Mouse (Mus musculus): ENCODE measurements around the gene Kcnk15.

Gene Kcnk15

DNA sequence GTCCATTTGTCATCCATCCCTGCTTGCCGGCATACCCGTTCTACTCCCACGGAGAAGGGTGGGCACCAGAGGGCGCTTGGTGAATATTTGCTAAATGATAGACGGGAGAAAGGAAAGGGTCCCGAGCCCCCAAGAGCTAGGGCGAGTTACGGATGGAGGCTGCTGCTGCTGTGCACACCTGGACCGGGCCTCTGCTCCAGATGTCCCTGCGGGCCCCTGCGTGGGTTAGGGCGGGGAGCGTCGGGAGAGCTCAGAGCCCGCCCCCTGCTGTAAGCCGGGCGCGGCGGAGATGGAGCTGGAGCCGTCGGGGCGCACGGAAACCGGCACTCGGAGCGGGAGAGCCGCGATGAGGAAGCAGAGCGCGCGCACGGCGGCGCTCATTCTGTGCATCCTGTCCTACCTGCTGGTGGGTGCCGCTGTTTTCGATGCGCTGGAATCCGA is at the start of gene Kcnk15:
Gene Kcnk15, plus strand, starts transcription at position 191 of the 441 bp plus-strand sequence.
- peak in 1 of 2 experiments; percentile 14 for DNase-seq

- DNase-seq = no peak
These were observed 49.6 kb upstream of the Kcnk15 start for GRCm38 (mm10) chr2:163803838-163804237.

GRCm38 (mm10) chr2:163809166-163809565 is 44.3 kb upstream of the Kcnk15 start:
- no peak for DNase-seq

- no peak for DNase-seq
These were observed 43.7 kb upstream of the Kcnk15 start for GRCm38 (mm10) chr2:163809704-163810103.

- no peak for DNase-seq
These were observed 40.4 kb upstream of the Kcnk15 start for GRCm38 (mm10) chr2:163813077-163813476.

DNA sequence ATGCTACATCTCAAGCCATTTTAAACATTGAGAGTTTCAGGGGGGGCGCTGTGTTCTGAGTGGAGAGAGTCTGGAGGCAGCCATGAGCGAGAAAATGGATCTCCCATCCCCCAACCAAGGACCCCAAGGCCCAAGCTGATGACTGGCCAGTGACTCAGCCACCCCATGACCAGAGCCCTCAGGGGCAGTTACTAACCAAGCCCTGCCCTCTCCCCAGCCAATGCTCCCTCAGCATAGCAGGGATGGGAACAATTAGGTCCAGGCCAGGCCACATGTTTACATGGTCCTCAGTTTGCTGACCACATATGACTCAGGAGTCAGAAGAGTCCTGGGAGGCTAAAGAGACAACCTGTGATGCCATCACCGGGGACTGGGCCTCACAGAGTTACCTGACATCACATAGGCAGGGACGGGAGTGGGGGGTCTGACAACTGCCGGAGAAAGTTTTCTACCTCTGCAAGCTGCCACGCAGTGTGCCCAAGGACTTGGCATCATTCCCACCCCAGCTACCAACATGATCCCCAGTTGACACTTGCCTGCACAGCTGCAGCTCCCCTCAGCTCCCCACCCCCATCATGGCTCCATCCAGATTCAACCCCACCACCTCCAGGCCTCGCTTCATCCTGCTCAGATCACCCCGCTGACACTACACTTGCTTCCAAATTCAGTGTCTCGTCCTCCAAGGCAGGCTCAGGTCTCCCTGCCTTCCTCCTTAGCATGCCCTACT is 38.5 kb upstream of the Kcnk15 start:
- no peak for DNase-seq

- DNase-seq = peak; percentile 45 to 82
These were observed 32.8 kb upstream of the Kcnk15 start, which contains the start of gene Ccn5 for GRCm38 (mm10) chr2:163820607-163821006. Gene Ccn5, plus strand, starts transcription at chr2:163820861.

DNA sequence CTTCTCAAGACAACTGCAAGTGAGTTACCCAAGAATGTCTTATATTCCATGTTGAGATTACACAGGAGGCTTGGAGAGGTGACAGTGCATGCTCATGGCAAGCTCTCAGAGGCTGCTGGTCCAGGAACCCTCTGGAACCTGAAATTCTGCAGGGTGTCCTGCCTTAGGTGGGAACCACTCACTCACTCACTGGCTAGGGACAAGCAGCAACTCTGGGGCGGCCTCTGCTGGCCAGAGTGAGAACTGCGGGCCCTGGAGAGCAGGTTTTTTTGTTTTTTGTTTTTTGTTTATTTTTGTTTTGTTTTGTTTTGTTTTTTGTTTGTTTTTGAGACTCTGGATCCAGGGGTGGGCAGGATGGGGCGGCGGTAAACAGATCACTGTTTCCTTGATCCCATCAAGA is 30.2 kb upstream of the Kcnk15 start:
- peak; percentile 41 to 86 for DNase-seq

- peak; percentile 8 to 40 for DNase-seq
These were observed 29.7 kb upstream of the Kcnk15 start for GRCm38 (mm10) chr2:163823771-163824170.

- no peak for DNase-seq
These were observed 27.6 kb upstream of the Kcnk15 start for GRCm38 (mm10) chr2:163825861-163826260.

DNA sequence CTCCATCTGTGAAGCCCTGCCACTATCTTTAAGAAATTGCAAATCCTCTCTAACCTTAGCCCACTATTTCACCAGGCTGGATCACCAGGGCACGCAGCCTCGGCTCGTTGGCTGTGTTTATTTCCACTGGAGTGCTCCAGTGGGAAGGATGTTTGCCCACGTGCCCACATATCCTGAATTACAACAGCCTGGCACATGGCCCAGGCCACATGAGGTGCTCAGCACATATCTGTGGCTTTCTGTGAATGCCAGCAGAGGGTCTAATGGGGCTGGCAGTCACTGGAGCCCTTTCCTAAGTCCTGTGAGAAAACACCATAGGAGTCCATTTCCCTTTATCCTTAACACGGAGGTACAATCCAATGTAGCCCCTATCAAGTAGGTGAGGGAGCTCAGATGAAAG is 27.0 kb upstream of the Kcnk15 start:
- no peak for DNase-seq

DNA sequence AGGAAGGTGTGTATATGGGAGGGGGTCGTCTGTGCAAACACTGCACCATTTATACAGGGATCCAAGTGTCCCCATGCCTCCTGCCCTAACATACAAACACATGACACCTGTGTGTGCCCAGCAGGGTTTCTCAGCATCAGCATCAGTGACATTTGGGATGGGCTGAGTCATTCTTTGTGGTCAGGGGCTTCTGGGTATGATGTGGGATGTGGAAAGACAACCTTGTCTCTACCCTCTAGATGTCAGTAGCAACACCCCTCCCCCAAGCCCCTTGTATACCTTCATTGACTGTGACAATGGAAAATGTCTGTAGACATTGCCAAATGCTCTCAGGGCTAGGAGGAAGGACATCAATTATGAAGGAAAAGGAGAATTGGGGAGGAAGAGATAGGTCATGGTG is 22.3 kb upstream of the Kcnk15 start:
- DNase-seq = no peak

GRCm38 (mm10) chr2:163838043-163838442 is 15.4 kb upstream of the Kcnk15 start:
- DNase-seq = peak; percentile 76 to 90

DNA sequence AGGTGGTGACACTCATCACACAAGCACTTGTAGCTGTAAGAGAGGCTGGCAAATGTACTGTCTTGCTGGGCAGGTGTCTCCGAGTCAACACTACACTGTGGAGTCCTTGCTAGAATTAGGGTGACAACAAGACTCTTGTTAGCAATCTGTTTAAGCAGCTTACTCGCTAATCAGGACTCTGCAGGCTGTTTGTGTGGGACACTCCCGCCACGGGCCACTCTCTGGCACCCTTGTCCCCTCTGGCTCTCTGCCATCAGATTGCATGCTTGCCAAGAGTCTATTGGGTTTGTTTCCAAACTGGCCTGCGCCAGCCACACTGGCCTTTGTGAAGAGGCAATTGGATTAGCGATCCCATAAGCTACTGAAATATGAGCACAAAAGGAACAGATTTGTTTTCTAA is 13.9 kb upstream of the Kcnk15 start:
- DNase-seq = peak; percentile 48 to 63

GRCm38 (mm10) chr2:163842043-163842442 is 11.4 kb upstream of the Kcnk15 start:
- no peak for DNase-seq

DNA sequence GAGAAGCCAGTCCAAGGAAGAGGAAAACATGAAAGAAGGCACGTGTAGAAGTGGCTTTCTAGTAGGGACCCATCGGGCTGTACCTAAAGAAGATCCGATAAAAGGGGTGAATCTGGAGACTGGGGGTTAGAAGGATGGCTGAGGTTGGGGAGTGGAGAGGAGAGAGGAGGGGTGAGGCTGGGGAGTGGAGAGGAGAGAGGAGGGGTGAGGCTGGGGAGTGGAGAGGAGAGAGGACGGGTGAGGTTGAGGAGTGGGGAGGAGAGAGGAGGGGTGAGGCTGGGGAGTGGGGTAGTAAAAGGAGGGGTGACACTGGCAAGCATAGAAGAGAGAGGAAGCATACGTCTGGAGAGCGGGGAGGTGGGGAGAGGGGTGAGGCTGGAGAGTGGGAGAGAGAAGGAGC is 3.8 kb downstream of the Kcnk15 start:
- no peak for DNase-seq

DNA sequence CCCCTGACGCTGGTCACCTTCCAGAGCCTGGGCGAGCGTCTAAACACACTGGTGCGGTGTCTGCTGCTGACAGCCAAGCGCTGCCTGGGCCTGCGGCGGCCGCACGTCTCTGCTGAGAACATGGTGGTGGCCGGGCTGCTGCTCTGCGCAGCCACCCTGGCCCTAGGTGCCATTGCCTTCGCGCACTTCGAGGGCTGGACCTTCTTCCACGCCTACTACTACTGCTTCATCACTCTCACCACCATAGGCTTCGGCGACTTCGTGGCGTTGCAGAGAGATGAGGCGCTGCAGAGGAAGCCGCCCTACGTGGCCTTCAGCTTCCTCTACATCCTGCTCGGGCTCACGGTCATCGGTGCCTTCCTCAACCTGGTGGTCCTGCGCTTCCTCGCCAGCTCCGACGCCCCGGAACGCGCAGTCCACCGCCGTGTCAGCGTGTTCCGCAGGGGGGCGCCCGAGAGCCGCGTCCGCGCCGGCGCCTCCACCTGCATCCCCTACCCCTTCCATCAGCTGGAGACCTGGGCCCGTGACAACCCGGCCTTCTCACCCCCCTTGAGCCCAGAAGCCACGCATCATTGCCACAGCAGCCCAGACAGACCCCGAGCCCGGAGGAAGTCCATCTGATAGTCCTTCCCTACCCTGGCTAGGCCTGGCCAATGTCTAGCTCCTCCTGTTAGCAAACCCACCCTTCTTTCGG is 5.0 kb downstream of the Kcnk15 start:
- peak in 1 of 2 experiments; percentile 60 for DNase-seq

- DNase-seq = no peak
These were observed 11.9 kb downstream of the Kcnk15 start for GRCm38 (mm10) chr2:163865311-163865710.

DNA sequence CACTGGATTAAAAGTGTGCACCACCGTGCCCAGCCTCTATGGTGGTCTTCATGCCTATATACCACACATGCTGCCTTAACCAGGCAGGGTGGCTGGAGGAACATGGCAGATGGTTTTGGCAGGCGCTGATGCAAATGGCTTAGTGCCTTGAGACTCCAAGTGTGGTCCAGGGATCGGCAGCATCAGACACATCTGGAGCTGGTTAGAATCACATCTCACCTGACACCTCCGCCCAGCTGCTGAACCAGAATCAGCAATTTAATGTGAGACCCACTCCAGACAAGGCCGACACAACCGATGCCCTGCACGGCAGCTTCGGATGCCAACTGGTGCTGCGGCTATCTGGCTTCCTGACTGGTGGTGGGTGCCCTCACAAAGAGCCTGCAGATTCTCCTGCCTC is 12.6 kb downstream of the Kcnk15 start:
- DNase-seq = no peak

DNA sequence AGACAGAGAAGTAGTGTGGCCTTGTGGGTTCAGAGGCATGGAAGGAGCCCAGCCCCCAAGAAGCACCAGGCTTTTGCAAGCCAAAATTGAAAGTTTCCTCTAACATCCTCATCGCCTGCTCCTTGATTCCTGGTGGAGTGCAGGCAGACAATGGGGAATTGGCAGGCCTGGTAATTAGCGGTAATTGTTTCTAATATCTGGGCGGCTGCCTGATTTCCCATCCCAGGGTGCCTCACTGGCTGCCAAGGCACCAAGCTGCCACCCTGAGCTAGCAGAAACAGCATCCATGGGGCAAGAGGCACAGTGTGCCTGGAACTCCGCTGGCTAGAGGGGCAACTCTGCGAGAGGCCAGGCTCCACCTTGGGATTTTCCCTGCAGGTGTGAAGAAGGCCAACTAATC is 16.3 kb downstream of the Kcnk15 start:
- DNase-seq = no peak

GRCm38 (mm10) chr2:163871266-163871665 is 17.8 kb downstream of the Kcnk15 start:
- DNase-seq = no peak

- no peak for DNase-seq
These were observed 18.5 kb downstream of the Kcnk15 start for GRCm38 (mm10) chr2:163871906-163872305.

DNA sequence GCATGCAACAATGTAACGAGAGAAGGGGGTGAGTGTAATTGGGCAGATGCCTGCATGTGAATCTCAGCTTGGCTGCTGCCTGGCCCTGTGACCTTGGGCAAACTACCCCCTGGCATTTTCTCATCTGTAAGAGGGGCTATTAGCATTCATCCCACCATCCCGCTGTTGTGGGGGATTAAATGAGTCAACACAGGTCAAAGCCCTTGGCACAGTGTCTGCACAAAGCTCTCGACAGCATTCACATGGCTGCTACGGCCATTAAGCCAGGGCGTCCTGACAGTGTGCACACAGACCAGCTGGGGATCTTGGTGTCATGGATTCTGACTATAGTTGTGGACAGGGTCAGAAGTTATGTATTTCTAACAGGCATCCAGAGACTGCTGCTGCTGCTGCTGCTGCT is 21.4 kb downstream of the Kcnk15 start:
- DNase-seq = no peak

GRCm38 (mm10) chr2:163875484-163875883 is 22.0 kb downstream of the Kcnk15 start:
- peak in 1 of 2 experiments; percentile 7 for DNase-seq

Data from kidney, postnatal 36 days (tissue).